Mouse (Mus musculus): ENCODE data around the gene Haspin.

Haspin gene

DNA sequence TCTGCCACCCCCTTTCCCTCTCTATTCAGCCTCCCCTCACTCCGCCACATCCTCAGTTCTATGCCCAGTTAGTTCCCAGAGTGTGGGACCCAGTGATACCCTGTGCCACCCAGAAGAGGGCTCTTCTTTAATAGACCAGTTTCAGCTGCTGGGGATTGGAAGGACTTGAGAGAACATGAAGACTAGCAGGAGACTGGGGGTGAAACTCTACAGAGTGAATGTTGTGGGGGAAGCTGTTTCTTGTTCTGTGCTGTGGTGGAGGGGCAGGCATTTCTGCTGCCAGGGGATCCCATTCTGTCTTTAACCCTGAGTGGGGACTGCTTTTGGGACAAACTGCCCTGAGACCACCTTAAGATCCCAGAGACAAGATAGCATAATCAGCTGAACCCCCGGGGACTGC, 47.3 kb downstream of the Haspin start:
- no peak for DNase-seq (ENCODE audit: extremely low spot score, low spot score)

DNA sequence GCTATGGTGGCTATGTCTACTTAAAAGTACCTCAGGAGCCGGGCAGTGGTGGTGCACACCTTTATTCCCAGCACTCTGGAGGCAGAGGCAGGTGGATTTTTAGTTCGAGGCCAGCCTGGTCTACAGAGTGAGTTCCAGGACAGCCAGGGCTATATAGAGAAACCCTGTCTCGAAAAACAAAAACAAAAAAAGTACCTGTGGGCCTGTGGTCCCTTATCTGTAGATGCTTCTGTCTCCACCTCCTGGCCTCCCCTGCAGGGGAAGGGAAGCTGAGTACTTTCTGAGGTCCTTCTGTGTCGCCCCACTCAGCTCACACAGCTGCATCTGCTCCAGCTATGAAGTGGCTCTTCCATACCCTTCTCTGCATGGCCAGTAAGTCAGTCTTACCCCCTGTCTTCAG, 47.8 kb downstream of the Haspin start, which contains the start of gene Itgae:
Itgae (plus strand) TSS at position 301 of the 400 bp plus-strand sequence.
- no peak for DNase-seq (ENCODE audit: extremely low spot score, low spot score)

DNA sequence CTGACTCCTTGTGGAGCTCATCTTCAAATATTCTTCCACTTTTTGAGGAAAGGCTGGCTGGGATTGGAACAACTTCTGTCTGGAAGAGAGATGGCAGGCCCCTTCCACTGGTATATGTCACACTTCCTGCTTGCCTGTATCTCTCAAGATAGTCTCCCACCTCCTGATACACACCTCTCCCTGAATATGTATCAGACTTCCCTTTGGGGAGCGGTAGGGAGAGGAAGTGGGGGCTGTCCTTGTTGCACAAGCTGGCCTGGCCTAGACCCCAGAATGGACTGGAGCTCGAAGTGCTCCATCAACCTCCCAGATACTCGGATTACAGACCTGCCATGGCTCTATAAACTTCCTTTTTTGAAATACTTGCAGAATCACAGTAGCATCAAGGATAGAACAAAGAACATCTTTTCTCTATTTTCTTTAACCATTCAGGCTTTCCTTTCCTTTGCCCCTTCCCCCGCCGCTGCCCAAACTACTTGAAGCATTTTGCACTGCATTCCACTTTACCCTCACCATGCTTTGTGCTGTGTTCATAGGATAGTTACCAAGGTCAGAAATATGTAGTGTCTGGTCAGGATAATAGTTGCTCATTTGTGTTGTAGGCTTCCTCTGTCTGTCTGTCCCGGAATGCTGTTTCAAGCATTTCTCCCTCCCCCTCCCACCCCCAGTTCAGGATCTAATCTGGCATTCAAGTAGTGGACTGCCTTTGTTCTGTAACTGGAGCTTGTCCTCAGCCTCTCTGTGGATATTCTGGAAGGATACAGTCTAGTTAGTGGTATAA, 50.2 kb downstream of the Haspin start:
- DNase-seq (ENCODE audit: extremely low spot score, low spot score): no peak

Data from neural tube, embryonic 10.5 days (tissue).